Mouse (Mus musculus) hindbrain, embryonic 16.5 days (tissue): ENCODE measurements around the gene Myt1l. TPM values are rescaled to one million over a fixed set of nuclear protein-coding genes. Genes with fewer than 3 reads are reported as not detected.

ENCODE experiments used
- ATAC-seq: fragments of 200-750 bp; cut with Nextera tagmentation; 2 replicates; pipeline ENCODE4 v1.8.0; 2017; ENCODE audit warnings: moderate TSS enrichment, moderate library complexity
- H3K27ac ChIP-seq: fragments of 300-500 bp; sonication (generic); 2 replicates; pipeline ENCODE4 v1.5.1; 2014; ENCODE audit warnings: low read depth, mild to moderate bottlenecking, control low read depth, low read length, moderate library complexity
- H3K27me3 ChIP-seq: fragments of 300-500 bp; sonication (generic); replicated peaks from 2 replicates; pipeline ENCODE4 v1.6.1; 2014; ENCODE audit warnings: low read length; ENCODE audit not compliant: control insufficient read depth, insufficient read depth
- H3K36me3 ChIP-seq: fragments of 300-500 bp; sonication (generic); 2 replicates; pipeline ENCODE4 v1.6.1; 2014; ENCODE audit warnings: mild to moderate bottlenecking, low read length, moderate library complexity, mixed read lengths; ENCODE audit not compliant: control insufficient read depth, insufficient read depth
- H3K4me1 ChIP-seq: fragments of 300-500 bp; sonication (generic); 2 replicates; pipeline ENCODE4 v1.6.1; 2014; ENCODE audit warnings: low read depth, low read length; ENCODE audit not compliant: control insufficient read depth, insufficient read depth
- H3K4me2 ChIP-seq: fragments of 300-500 bp; sonication (generic); 2 replicates; pipeline ENCODE4 v1.6.1; 2014; ENCODE audit warnings: mild to moderate bottlenecking, low read length, control low read depth, moderate library complexity
- H3K4me3 ChIP-seq: fragments of 300-500 bp; sonication (generic); 2 replicates; pipeline ENCODE4 v1.5.1; 2014; ENCODE audit warnings: mild to moderate bottlenecking, low read length, control low read depth, moderate library complexity
- H3K9ac ChIP-seq: fragments of 300-500 bp; sonication (generic); 2 replicates; pipeline ENCODE4 v1.6.1; 2014; ENCODE audit warnings: low read depth, mild to moderate bottlenecking, control low read depth, low read length, moderate library complexity
- H3K9me3 ChIP-seq: fragments of 300-500 bp; sonication (generic); 2 replicates; pipeline ENCODE4 v1.6.1; 2014; ENCODE audit warnings: mild to moderate bottlenecking, low read length, moderate library complexity; ENCODE audit not compliant: control insufficient read depth
- WGBS: fragments of 180-500 bp; shearing (Covaris S2); extraction: QIAGEN DNeasy Blood & Tissue Kit; methylation state at CpG from one replicate; pipeline ENCODE4 v1.1.7; 2014; 5-methylcytosine and 5-hydroxymethylcytosine counted together
- polyA plus RNA-seq: library from polyadenylated mRNA; unstranded; fragments of >200 nt; fragmentation: Nextera tagmentation; extraction: Ambion mirVana; gene quantifications from 2 replicates; pipeline ENCODE4 v1.2.1, GENCODE M21; 2015

Myt1l gene
- polyA plus RNA-seq, 1 experiment from 2014 or later: 236 TPM

GRCm38 (mm10) chr12:29904101-29904874 is 376.1 kb downstream of the Myt1l start:
- Histone ChIP-seq H3K4me2 (no peak overlapping the region), H3K36me3 (peaks cover 8% of the 10 kb centered on the region; the same call in 1 of the 2 replicates), H3K27ac (0 out of 2 replicates have a peak overlapping the region, but pooled peaks have one; percentile 12), H3K27me3 (no peaks in the 10 kb centered on the region), H3K4me1 (no peaks in the 10 kb centered on the region; the same call in 1 of the 2 replicates), H3K4me3 (no peak overlapping the region), H3K9me3 (no peaks in the 10 kb centered on the region), H3K9ac (no peak overlapping the region)
- ATAC-seq: no peak
- 71% methylated on average over 4 of the region's 4 CpGs for WGBS

- ATAC-seq: peak; percentile 67
- no peak overlapping the region for H3K4me2 ChIP-seq
- WGBS: 56% methylated on average over 2 of the region's 2 CpGs
- no peaks in the 10 kb centered on the region for H3K27me3 ChIP-seq
- H3K4me1 ChIP-seq: no peaks in the 10 kb centered on the region; the same call in 1 of the 2 replicates
- no peak overlapping the region for H3K4me3 ChIP-seq
- no peaks in the 10 kb centered on the region for H3K9me3 ChIP-seq
- H3K9ac ChIP-seq: no peak overlapping the region
- H3K36me3 ChIP-seq: 0 out of 2 replicates have a peak, but pooled peaks cover 5% of the 10 kb centered on the region
- H3K27ac ChIP-seq: no peak overlapping the region
These were observed 378.9 kb downstream of the Myt1l start for GRCm38 (mm10) chr12:29907056-29907455.

- H3K4me1 ChIP-seq: no peaks in the 10 kb centered on the region
- WGBS: 87% methylated on average over 3 of the region's 3 CpGs
- peaks cover 24% of the 10 kb centered on the region for H3K36me3 ChIP-seq
- no peak overlapping the region for H3K27ac ChIP-seq
- H3K27me3 ChIP-seq: no peaks in the 10 kb centered on the region
- H3K9me3 ChIP-seq: no peaks in the 10 kb centered on the region
- H3K9ac ChIP-seq: no peak overlapping the region
- no peak overlapping the region for H3K4me3 ChIP-seq
- H3K4me2 ChIP-seq: no peak overlapping the region
- no peak for ATAC-seq
These were observed 388.0 kb downstream of the Myt1l start for GRCm38 (mm10) chr12:29916139-29916538.

DNA sequence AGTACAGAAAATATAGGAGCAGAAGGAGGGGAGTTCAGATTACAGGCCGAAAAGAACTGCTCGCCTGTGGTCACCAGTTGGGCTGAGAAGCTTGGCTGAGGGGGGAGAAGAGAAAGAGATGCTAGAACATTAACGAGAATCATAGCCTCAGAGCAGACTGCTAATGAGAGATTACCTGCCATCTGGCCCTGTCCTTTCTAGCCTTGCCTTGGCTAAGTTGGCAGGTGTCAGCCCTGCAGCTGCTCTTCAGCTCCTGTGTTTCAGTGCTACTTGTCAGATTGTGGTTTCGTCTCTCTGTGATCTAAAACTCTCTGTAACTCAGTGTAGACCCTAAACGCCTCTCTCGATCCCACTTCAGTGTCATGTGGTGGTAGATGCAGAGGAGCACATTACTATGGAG is 388.6 kb downstream of the Myt1l start:
- Histone ChIP-seq H3K4me1 (no peaks in the 10 kb centered on the region), H3K27me3 (no peaks in the 10 kb centered on the region), H3K9ac (no peak overlapping the region), H3K4me3 (no peak overlapping the region), H3K4me2 (no peak overlapping the region), H3K27ac (no peak overlapping the region), H3K9me3 (no peaks in the 10 kb centered on the region), H3K36me3 (peaks cover 24% of the 10 kb centered on the region)
- peak; percentile 17; the same call in 1 of the 2 replicates for ATAC-seq
- 76% methylated on average over 6 of the region's 6 CpGs for WGBS

DNA sequence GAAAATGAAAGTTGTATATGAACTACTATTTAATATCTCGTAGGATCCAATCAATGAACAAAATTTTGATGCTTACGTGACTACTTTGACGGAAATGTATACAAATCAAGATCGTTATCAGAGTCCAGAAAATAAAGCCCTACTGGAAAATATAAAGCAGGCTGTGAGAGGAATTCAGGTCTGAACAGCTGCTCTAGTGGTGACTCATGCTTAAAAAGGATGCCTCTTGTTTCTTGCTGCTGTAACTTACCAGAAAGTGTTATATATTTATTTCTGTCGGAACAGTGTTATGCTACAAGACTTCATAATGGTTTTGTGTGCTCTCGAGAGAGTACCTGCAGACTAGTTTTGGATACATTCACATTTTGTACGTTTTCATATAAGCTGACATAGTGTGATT is 392.1 kb downstream of the Myt1l start:
- H3K36me3 ChIP-seq: peaks cover 11% of the 10 kb centered on the region
- no peak overlapping the region for H3K9ac ChIP-seq

GRCm38 (mm10) chr12:29921481-29921880 is 393.3 kb downstream of the Myt1l start:
- ATAC-seq: no peak
- WGBS: 87% methylated on average over 11 of the region's 11 CpGs

More for the DNA sequence above, 392.1 kb downstream of the Myt1l start:
- Histone ChIP-seq H3K4me1 (no peaks in the 10 kb centered on the region), H3K9me3 (no peaks in the 10 kb centered on the region), H3K4me3 (no peak overlapping the region), H3K27me3 (no peaks in the 10 kb centered on the region), H3K27ac (no peak overlapping the region), H3K4me2 (no peak overlapping the region)
- ATAC-seq: no peak
- WGBS: 84% methylated on average over 7 of the region's 7 CpGs

GRCm38 (mm10) chr12:29926896-29927295 is 398.7 kb downstream of the Myt1l start:
- H3K27me3 ChIP-seq: no peaks in the 10 kb centered on the region
- H3K36me3 ChIP-seq: peaks cover 7% of the 10 kb centered on the region; the same call in 1 of the 2 replicates
- peak overlapping the region; percentile 17; the same call in 1 of the 2 replicates for H3K27ac ChIP-seq
- H3K9ac ChIP-seq: no peak overlapping the region
- ATAC-seq: peak; percentile 66
- H3K9me3 ChIP-seq: no peaks in the 10 kb centered on the region
- no peak overlapping the region for H3K4me2 ChIP-seq
- no peaks in the 10 kb centered on the region for H3K4me1 ChIP-seq
- WGBS: 35% methylated on average over 3 of the region's 3 CpGs
- no peak overlapping the region for H3K4me3 ChIP-seq

More at GRCm38 (mm10) chr12:29921481-29921880, 393.3 kb downstream of the Myt1l start:
- Histone ChIP-seq H3K27me3 (no peaks in the 10 kb centered on the region), H3K9me3 (no peaks in the 10 kb centered on the region), H3K4me1 (no peaks in the 10 kb centered on the region), H3K4me3 (no peak overlapping the region), H3K9ac (no peak overlapping the region), H3K4me2 (no peak overlapping the region), H3K27ac (no peak overlapping the region), H3K36me3 (peaks cover 8% of the 10 kb centered on the region)

GRCm38 (mm10) chr12:29930591-29930990 is 402.4 kb downstream of the Myt1l start:
- Histone ChIP-seq H3K4me2 (no peak overlapping the region), H3K4me3 (no peak overlapping the region), H3K27me3 (no peaks in the 10 kb centered on the region), H3K36me3 (peaks cover 5% of the 10 kb centered on the region; the same call in 1 of the 2 replicates), H3K9me3 (no peaks in the 10 kb centered on the region), H3K27ac (no peak overlapping the region), H3K9ac (no peak overlapping the region), H3K4me1 (no peaks in the 10 kb centered on the region)
- 81% methylated on average over 1 of the region's 1 CpGs for WGBS
- no peak for ATAC-seq

- no peak overlapping the region for H3K4me3 ChIP-seq
- 87% methylated on average over 1 of the region's 1 CpGs for WGBS
- no peak for ATAC-seq
- no peaks in the 10 kb centered on the region for H3K36me3 ChIP-seq
- H3K27me3 ChIP-seq: no peaks in the 10 kb centered on the region
- H3K4me1 ChIP-seq: peaks cover 8% of the 10 kb centered on the region
- H3K4me2 ChIP-seq: no peak overlapping the region
- H3K9me3 ChIP-seq: no peaks in the 10 kb centered on the region
- H3K9ac ChIP-seq: no peak overlapping the region
- H3K27ac ChIP-seq: no peak overlapping the region
These were observed 404.8 kb downstream of the Myt1l start for GRCm38 (mm10) chr12:29932951-29933350.
